In genomic region chr13:112636498-112636897, GRCm38 (mm10) we compare ENCODE assay signal across 16 mouse cellular contexts. TPM values are rescaled to one million over a fixed set of nuclear protein-coding genes. Genes with fewer than 3 reads are reported as not detected.
"Had no signal": no experiment of that assay in that cellular context is flagged by ENCODE, and none has a peak within 500 bp of the region (broad histone marks: within the 10 kb centered on the region; RNA-seq: fewer than 3 reads in every experiment).

No protein-coding gene starts in this region.

- DNase-seq: kidney, adult 11 months; kidney, adult 9 months; kidney, postnatal 10 days; kidney, postnatal 4 days; lung, adult 2 months; lung, postnatal 4 days; right cerebral cortex, postnatal 14 days; thymus, postnatal 4 days had no signal

- H3K36me3 ChIP-seq: limb, embryonic 10.5 days; midbrain, embryonic 12.5 days; stomach, embryonic 15.5 days had no signal

- H3K4me3 ChIP-seq: layer of hippocampus, adult 2 months; limb, embryonic 10.5 days; megakaryocyte, embryonic 14.5 days; midbrain, embryonic 12.5 days; stomach, embryonic 15.5 days had no signal

- H3K4me1 ChIP-seq: limb, embryonic 10.5 days; midbrain, embryonic 12.5 days; stomach, embryonic 15.5 days had no signal

- H3K9ac ChIP-seq: midbrain, embryonic 12.5 days; stomach, embryonic 15.5 days had no signal

- H3K4me2 ChIP-seq: midbrain, embryonic 12.5 days; stomach, embryonic 15.5 days had no signal

- H3K27ac ChIP-seq: hindbrain, postnatal 0 days; layer of hippocampus, adult 2 months; limb, embryonic 10.5 days; midbrain, embryonic 12.5 days; stomach, embryonic 15.5 days had no signal

- ATAC-seq: hindbrain, postnatal 0 days; lung, postnatal 0 days; midbrain, embryonic 16.5 days had no signal

- H3K9me3 ChIP-seq: limb, embryonic 10.5 days; megakaryocyte, embryonic 14.5 days; midbrain, embryonic 12.5 days; stomach, embryonic 15.5 days had no signal

- H3K27me3 ChIP-seq: stomach, embryonic 15.5 days had no signal

RNA-seq across cellular contexts. Expression of gene Ddx4, which starts 15.8 kb away (rescaled TPM):
- polyA plus RNA-seq: lung, adult 2 months had no signal

RNA-seq across cellular contexts. Expression of gene Il31ra, which starts 42.3 kb away (rescaled TPM):
- total RNA-seq: hindbrain, postnatal 0 days had no signal
- polyA plus RNA-seq: hindbrain, postnatal 0 days; lung, postnatal 0 days; midbrain, embryonic 12.5 days had no signal
